Mouse (Mus musculus) forebrain, embryonic 11.5 days (tissue): ENCODE results near the gene Vdr. TPM values are rescaled to one million over a fixed set of nuclear protein-coding genes. Genes with fewer than 3 reads are reported as not detected.

Source experiments
- ATAC-seq: fragments of 200-750 bp; cut with Nextera tagmentation; replicated peaks from 2 replicates; pipeline ENCODE4 v1.8.0; 2017; ENCODE audit warnings: moderate TSS enrichment; ENCODE audit not compliant: low FRiP score
- DNase-seq: peaks from one replicate; pipeline ENCODE4 v3.0.0-alpha.2; 2017; ENCODE audit warnings: low spot score
- H3K27ac ChIP-seq: fragments of 300-500 bp; sonication (generic); 2 replicates; pipeline ENCODE4 v1.5.1; 2014; ENCODE audit warnings: low read depth, low read length
- H3K27me3 ChIP-seq: fragments of 300-500 bp; sonication (generic); 2 replicates; pipeline ENCODE4 v1.6.1; 2014; ENCODE audit warnings: mild to moderate bottlenecking, low read length, mixed read lengths; ENCODE audit not compliant: control insufficient read depth, insufficient read depth
- H3K36me3 ChIP-seq: fragments of 300-500 bp; sonication (generic); 2 replicates; pipeline ENCODE4 v1.6.1; 2014; ENCODE audit warnings: mild to moderate bottlenecking, low read length, moderate library complexity, mixed read lengths; ENCODE audit not compliant: control insufficient read depth, insufficient read depth
- H3K4me1 ChIP-seq: fragments of 300-500 bp; sonication (generic); replicated peaks from 2 replicates; pipeline ENCODE4 v1.6.1; 2014; ENCODE audit warnings: low read length, mixed read lengths; ENCODE audit not compliant: control insufficient read depth, insufficient read depth
- H3K4me2 ChIP-seq: fragments of 300-500 bp; sonication (generic); 2 replicates; pipeline ENCODE4 v1.6.1; 2014; ENCODE audit warnings: low read depth, mild to moderate bottlenecking, low read length, moderate library complexity, mixed read lengths; ENCODE audit not compliant: severe bottlenecking
- H3K4me3 ChIP-seq: fragments of 300-500 bp; sonication (generic); 2 replicates; pipeline ENCODE4 v1.5.1; 2014; ENCODE audit warnings: low read depth, low read length
- H3K9ac ChIP-seq: fragments of 300-500 bp; sonication (generic); 2 replicates; pipeline ENCODE4 v1.6.1; 2014; ENCODE audit warnings: low read length
- H3K9me3 ChIP-seq: fragments of 300-500 bp; sonication (generic); 2 replicates; pipeline ENCODE4 v1.6.1; 2016; ENCODE audit warnings: low read length, mixed read lengths; ENCODE audit not compliant: control insufficient read depth
- WGBS: fragments of 180-500 bp; shearing (Covaris S2); extraction: QIAGEN DNeasy Blood & Tissue Kit; methylation state at CpG from one replicate; pipeline ENCODE4 v1.1.7; 2014; 5-methylcytosine and 5-hydroxymethylcytosine counted together
- polyA plus RNA-seq: library from polyadenylated mRNA; unstranded; fragments of >200 nt; fragmentation: Nextera tagmentation; extraction: Ambion mirVana; gene quantifications from 2 replicates; pipeline ENCODE4 v1.2.1, GENCODE M21; 2014

The Vdr gene
- 0.17 and 0.33 TPM in 2 replicates for polyA plus RNA-seq

GRCm38 (mm10) chr15:97910530-97910929 is at the start of gene Vdr:
Gene Vdr (minus strand): TSS chr15:97910630.
- H3K4me1 ChIP-seq = peaks cover 7% of the 10 kb centered on the region; the same call in 1 of the 2 replicates

GRCm38 (mm10) chr15:97956416-97956815 is 46.0 kb upstream of the Vdr start:
- peaks cover 6% of the 10 kb centered on the region; the same call in 1 of the 2 replicates for H3K4me1 ChIP-seq
- ATAC-seq = no peak
- no peaks in the 10 kb centered on the region for H3K9me3 ChIP-seq
- no peaks in the 10 kb centered on the region for H3K36me3 ChIP-seq
- no peak overlapping the region for H3K4me3 ChIP-seq
- no peaks in the 10 kb centered on the region for H3K27me3 ChIP-seq
- H3K9ac ChIP-seq = no peak overlapping the region
- H3K27ac ChIP-seq = no peak overlapping the region
- no peak overlapping the region for H3K4me2 ChIP-seq
- DNase-seq = peak; percentile 51
- 69% methylated on average over 11 of the region's 11 CpGs for WGBS

More at GRCm38 (mm10) chr15:97910530-97910929, at the start of gene Vdr:
- Histone ChIP-seq H3K9ac (no peak within 1 kb of the TSS), H3K27ac (no peak within 1 kb of the TSS), H3K4me3 (no peak within 1 kb of the TSS), H3K27me3 (peaks cover 13% of the 10 kb centered on the region), H3K36me3 (no peaks in the 10 kb centered on the region), H3K4me2 (no peak within 1 kb of the TSS), H3K9me3 (no peaks in the 10 kb centered on the region)
- ATAC-seq = no peak
- no peak for DNase-seq
- 96% methylated on average over 2 of the region's 2 CpGs for WGBS

GRCm38 (mm10) chr15:97955742-97956141 is 45.3 kb upstream of the Vdr start:
- Histone ChIP-seq H3K9ac (no peak overlapping the region), H3K27ac (no peak overlapping the region), H3K4me3 (no peak overlapping the region), H3K9me3 (no peaks in the 10 kb centered on the region), H3K36me3 (no peaks in the 10 kb centered on the region), H3K27me3 (no peaks in the 10 kb centered on the region), H3K4me2 (no peak overlapping the region), H3K4me1 (peaks cover 6% of the 10 kb centered on the region; the same call in 1 of the 2 replicates)
- WGBS = 24% methylated on average over 4 of the region's 4 CpGs
- ATAC-seq (no peak), DNase-seq (peak; percentile 50)

- no peak overlapping the region for H3K4me3 ChIP-seq
- H3K36me3 ChIP-seq = no peaks in the 10 kb centered on the region
- peaks cover 6% of the 10 kb centered on the region; the same call in 1 of the 2 replicates for H3K4me1 ChIP-seq
- peak; percentile 43 for DNase-seq
- no peak overlapping the region for H3K27ac ChIP-seq
- no peak overlapping the region for H3K4me2 ChIP-seq
- no peak for ATAC-seq
- no peaks in the 10 kb centered on the region for H3K27me3 ChIP-seq
- 82% methylated on average over 1 of the region's 1 CpGs for WGBS
- no peaks in the 10 kb centered on the region for H3K9me3 ChIP-seq
- no peak overlapping the region for H3K9ac ChIP-seq
Observed at GRCm38 (mm10) chr15:97955286-97955685, 44.9 kb upstream of the Vdr start.

GRCm38 (mm10) chr15:97954671-97955070 is 44.2 kb upstream of the Vdr start:
- Histone ChIP-seq H3K9ac (no peak overlapping the region), H3K27me3 (no peaks in the 10 kb centered on the region), H3K9me3 (no peaks in the 10 kb centered on the region), H3K36me3 (no peaks in the 10 kb centered on the region), H3K4me1 (peaks cover 6% of the 10 kb centered on the region; the same call in 1 of the 2 replicates), H3K4me3 (no peak overlapping the region), H3K4me2 (no peak overlapping the region), H3K27ac (no peak overlapping the region)
- WGBS = 80% methylated on average over 8 of the region's 8 CpGs
- DNase-seq = peak; percentile 39
- ATAC-seq = no peak

- 67% methylated on average over 4 of the region's 4 CpGs for WGBS
- Histone ChIP-seq H3K4me3 (no peak overlapping the region), H3K27me3 (no peaks in the 10 kb centered on the region), H3K27ac (no peak overlapping the region), H3K4me2 (no peak overlapping the region), H3K36me3 (no peaks in the 10 kb centered on the region), H3K9me3 (no peaks in the 10 kb centered on the region), H3K4me1 (peaks cover 6% of the 10 kb centered on the region; the same call in 1 of the 2 replicates), H3K9ac (no peak overlapping the region)
- 0 out of 2 replicates have a peak, but pooled peaks have one; percentile 22 for ATAC-seq
- DNase-seq = peak; percentile 46
Observed at GRCm38 (mm10) chr15:97952889-97953189, 42.4 kb upstream of the Vdr start.

GRCm38 (mm10) chr15:97952137-97952888 is 41.9 kb upstream of the Vdr start:
- 14% methylated on average over 16 of the region's 16 CpGs for WGBS
- Histone ChIP-seq H3K27me3 (no peaks in the 10 kb centered on the region), H3K4me3 (no peak overlapping the region), H3K9me3 (no peaks in the 10 kb centered on the region), H3K4me1 (peaks cover 6% of the 10 kb centered on the region; the same call in 1 of the 2 replicates), H3K9ac (no peak overlapping the region), H3K36me3 (no peaks in the 10 kb centered on the region), H3K4me2 (no peak overlapping the region), H3K27ac (no peak overlapping the region)
- DNase-seq (peak; percentile 89), ATAC-seq (peak; percentile 64)

- ATAC-seq = no peak
- H3K27me3 ChIP-seq = no peaks in the 10 kb centered on the region
Observed at GRCm38 (mm10) chr15:97950240-97950639, 39.8 kb upstream of the Vdr start.

GRCm38 (mm10) chr15:97949706-97950105 is 39.3 kb upstream of the Vdr start:
- no peak for ATAC-seq
- no peaks in the 10 kb centered on the region for H3K36me3 ChIP-seq
- H3K9me3 ChIP-seq = no peaks in the 10 kb centered on the region
- WGBS = 80% methylated on average over 3 of the region's 3 CpGs
- no peak for DNase-seq
- H3K27ac ChIP-seq = no peak overlapping the region
- H3K4me1 ChIP-seq = peaks cover 3% of the 10 kb centered on the region; the same call in 1 of the 2 replicates
- no peak overlapping the region for H3K4me2 ChIP-seq
- H3K9ac ChIP-seq = no peak overlapping the region
- no peak overlapping the region for H3K4me3 ChIP-seq
- H3K27me3 ChIP-seq = no peaks in the 10 kb centered on the region

More at GRCm38 (mm10) chr15:97950240-97950639, 39.8 kb upstream of the Vdr start:
- no peak overlapping the region for H3K4me3 ChIP-seq
- no peaks in the 10 kb centered on the region for H3K9me3 ChIP-seq
- no peak overlapping the region for H3K27ac ChIP-seq
- H3K4me1 ChIP-seq = peaks cover 5% of the 10 kb centered on the region; the same call in 1 of the 2 replicates
- no peak overlapping the region for H3K9ac ChIP-seq
- no peak for DNase-seq
- H3K4me2 ChIP-seq = no peak overlapping the region
- WGBS = 83% methylated on average over 7 of the region's 7 CpGs
- H3K36me3 ChIP-seq = no peaks in the 10 kb centered on the region
